Mouse (Mus musculus): ENCODE data around the gene Tab2.
"Not testable (repeated sequence)": the region's sequence is repeated elsewhere in the genome, so short reads cannot be mapped to it uniquely, and the experiment has no call there.

Gene Tab2

GRCm38 (mm10) chr10:7888256-7888868 lies 67.7 kb downstream of the Tab2 start:
- DNase-seq (ENCODE audit: low spot score in 2 of 2) = no peak

DNA sequence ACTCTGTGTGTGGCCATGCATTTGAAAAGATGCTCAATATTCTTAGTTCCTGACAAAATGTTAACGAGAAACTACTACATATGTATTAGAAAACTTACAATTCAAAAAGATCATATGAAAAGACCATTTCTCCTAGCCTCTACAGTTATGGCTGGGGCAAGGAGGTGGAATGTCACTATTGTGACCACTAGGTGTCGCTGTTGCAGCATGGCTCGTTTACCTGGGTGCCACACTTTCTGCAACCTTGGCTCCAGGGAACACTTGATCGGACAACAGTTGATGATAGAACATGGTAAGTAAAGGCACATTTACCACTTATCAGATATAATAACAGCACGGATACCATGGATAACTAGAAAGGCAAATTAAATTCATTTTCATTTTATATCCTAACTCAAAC lies 72.5 kb downstream of the Tab2 start:
- DNase-seq (ENCODE audit: low spot score in 2 of 2) = peak; percentile 63 to 86

DNA sequence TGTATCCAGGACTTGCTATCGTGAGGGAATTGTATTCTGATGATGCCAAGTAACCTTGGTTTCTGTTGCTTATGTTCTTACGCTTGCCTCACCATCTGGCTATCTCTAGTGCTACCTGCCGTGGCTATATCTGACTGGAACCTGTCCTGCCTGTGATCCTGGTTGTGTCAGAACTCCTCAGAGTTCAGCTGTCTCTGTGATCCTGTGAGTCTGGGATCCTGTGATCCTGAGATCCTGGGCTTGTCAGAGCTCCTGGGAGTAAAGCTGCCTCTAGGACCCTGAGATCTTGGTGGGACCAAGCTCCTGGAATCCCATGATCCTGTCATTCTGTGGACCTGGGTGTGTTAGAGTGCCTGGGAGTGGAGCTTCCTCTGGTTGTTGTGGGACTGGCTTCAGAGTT lies 74.1 kb downstream of the Tab2 start:
- DNase-seq (ENCODE audit: low spot score in 2 of 2) = no peak

GRCm38 (mm10) chr10:7880283-7880682 lies 75.7 kb downstream of the Tab2 start:
- not testable (repeated sequence) for DNase-seq (ENCODE audit: low spot score in 2 of 2)

DNA sequence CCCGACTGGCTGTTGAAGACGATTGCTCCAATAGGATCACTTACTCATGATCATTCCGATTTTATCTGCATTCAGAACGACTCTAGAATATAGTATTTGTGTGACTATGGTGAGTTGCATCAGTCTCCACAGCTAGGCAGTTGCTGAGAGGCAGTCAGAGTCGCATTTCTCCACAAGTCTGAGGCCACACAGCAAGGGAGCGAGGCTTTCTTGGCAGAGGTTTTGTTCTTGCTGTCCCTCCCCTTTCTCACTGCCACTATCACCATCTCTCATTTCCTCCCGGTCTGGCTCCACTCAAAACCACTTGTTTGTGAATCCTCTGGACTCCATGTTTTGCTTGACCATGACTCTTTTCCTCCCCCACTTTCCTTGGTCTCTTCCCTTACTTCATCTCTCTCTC lies 81.8 kb downstream of the Tab2 start:
- DNase-seq (ENCODE audit: low spot score in 2 of 2) = no peak

- no peak for DNase-seq (ENCODE audit: low spot score in 2 of 2)
Observed at GRCm38 (mm10) chr10:7871381-7872020, 84.5 kb downstream of the Tab2 start.

- DNase-seq (ENCODE audit: low spot score in 2 of 2) = no peak
Observed at GRCm38 (mm10) chr10:7870571-7871315, 85.3 kb downstream of the Tab2 start.

DNA sequence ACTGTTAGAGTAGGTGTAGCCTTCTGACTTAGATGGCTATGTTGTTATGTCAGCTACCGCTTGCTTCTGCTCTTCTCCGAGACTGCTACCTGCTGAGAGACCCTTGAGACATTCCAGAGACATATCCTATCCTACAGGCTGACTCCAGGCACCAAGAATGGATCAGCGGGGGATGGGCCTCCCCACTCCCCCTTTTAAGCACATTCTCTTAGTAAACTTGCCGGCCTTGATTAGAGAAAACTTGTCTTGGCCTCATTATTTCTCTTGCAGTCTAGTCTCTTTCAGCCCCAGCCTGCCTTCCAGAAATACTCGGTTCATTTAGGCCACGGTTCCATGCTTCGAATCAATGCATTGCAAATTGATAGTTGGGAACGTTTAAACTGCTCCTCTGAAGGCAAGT lies 86.3 kb downstream of the Tab2 start:
- DNase-seq (ENCODE audit: low spot score in 2 of 2) = no peak

GRCm38 (mm10) chr10:7867666-7868030 lies 88.4 kb downstream of the Tab2 start:
- DNase-seq (ENCODE audit: low spot score in 2 of 2) = peak in 1 of 2 experiments; percentile 62

DNA sequence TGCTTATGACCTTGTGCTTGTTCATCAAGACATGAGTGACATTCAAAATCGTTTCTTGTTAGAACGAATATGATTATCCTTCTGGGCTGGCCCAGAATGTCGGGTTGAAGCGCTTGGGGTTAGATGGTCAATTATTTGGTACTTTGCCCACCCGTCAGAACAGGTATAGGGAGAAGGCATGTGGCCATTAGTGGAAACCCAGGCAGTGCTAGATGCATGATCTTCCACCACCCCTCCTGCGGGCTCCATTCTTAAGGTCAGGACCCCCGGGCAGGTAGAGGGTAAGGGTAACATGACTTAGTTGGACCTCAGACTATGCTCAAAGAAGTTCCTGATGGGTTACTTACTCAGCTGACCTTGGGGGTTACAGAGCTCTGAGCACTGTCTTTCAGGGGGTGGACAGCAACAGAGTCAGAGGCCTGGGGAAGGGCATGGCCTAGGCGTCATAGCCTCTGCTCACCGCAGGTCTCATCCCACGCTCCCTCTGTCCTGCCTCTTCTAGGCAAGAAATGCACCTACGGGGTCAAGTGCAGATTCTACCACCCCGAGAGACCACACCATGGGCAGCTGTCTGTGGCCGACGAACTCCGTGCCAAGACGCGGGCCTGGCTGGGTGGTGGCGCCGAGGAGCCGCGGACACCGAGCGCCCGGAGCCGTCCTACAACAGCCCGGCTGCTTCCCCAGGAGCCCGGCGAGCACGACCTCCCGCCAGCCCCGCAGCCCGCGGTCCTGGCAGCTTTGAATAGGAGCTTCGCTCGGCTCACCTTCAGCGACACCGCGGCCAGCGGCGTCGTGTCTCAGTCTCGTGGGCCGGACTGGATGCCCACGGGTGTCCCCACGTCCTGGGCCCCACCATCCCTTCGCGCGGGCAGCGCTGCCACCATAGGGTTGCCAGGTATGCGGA lies 89.0 kb downstream of the Tab2 start:
- DNase-seq (ENCODE audit: low spot score in 2 of 2) = peak; percentile 22 to 72

DNA sequence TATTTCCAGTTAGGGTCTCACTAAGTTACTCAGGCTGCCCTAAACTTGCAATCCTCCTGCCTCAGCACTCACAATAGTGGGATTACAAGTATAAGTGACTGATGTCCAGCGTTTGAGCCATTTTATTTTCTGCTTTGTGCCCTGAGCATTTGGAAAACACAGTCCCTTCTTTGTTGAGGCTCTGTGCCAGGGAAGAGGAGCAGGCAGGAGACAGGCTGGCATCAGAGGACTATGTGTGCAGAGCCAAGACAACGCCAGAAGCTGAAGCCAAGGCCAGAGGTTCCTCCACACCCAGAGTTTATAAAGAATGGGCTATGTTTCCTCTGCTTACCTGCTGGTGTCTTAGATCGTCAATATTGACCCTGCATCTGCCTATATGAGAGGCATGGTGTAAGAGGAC lies 91.2 kb downstream of the Tab2 start:
- peak in 1 of 2 experiments; percentile 48 for DNase-seq (ENCODE audit: low spot score in 2 of 2)

DNA sequence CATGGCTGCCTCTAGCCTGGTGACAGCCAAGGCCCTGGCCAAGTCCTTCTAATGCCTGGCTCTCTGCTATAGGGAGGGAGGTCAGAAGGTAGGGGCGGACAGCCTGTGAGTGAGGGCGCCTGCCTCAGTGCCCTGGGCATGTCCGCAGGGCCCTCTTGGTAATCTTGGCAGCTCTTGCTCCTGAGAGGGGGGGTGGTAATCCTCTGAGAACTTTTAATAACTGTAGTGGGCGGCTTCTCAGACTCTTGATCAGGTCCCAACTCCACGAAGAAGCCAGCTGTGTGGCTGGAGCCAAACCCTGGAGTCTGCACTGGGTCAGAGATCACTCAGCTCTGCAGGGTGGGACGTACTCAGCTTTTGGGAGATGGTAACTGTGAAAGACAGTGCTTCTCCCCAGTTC lies 91.8 kb downstream of the Tab2 start:
- peak; percentile 9 to 44 for DNase-seq (ENCODE audit: low spot score in 2 of 2)

DNA sequence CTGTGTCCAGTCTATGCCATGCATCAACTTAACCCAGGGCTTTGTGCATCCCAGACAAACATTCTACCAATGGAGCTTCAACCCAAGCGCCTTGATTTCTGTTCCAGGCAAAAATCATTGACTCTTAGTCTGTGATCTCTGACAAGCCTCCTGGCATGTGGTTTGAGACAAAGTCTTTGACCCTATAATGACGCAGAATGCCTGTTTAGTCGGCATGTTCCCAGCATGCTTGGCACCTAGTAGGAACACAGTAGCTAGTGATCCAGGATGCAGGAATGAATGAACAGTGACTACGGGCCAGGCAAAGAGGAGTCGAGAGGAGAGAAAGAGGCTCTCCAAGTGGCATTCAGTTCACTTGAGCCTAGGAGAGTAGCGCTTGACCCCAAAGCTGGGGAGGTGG lies 92.6 kb downstream of the Tab2 start:
- no peak for DNase-seq (ENCODE audit: low spot score in 2 of 2)

- peak in 1 of 2 experiments; percentile 52 for DNase-seq (ENCODE audit: low spot score in 2 of 2)
Observed at GRCm38 (mm10) chr10:7861937-7862657, 93.9 kb downstream of the Tab2 start.

- DNase-seq (ENCODE audit: low spot score in 2 of 2) = no peak
Observed at GRCm38 (mm10) chr10:7861259-7861936, 94.6 kb downstream of the Tab2 start.

DNA sequence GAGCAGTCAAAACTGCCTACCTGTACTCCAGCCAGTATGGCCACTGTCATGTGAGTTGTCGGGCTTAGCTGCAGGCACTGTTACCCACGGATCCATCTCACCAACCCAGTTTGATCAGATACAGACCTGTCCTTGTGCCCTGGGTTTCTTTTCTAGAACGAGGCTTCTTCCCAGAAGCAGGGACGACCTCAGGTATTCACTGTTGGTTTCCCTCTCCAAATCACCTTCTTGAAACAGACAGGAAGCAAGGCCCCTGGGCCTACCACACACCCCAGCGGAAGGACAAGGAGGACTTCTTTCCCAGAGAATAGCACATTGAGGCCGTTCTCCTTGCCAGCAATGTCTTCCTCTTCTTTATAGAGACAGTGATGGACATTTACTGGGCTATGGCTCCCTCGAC lies 95.5 kb downstream of the Tab2 start:
- peak in 1 of 2 experiments; percentile 37 for DNase-seq (ENCODE audit: low spot score in 2 of 2)

Data from spleen, postnatal 4 days (tissue).